Comparison of ENCODE assay signal across 16 mouse cellular contexts in the genomic region with DNA sequence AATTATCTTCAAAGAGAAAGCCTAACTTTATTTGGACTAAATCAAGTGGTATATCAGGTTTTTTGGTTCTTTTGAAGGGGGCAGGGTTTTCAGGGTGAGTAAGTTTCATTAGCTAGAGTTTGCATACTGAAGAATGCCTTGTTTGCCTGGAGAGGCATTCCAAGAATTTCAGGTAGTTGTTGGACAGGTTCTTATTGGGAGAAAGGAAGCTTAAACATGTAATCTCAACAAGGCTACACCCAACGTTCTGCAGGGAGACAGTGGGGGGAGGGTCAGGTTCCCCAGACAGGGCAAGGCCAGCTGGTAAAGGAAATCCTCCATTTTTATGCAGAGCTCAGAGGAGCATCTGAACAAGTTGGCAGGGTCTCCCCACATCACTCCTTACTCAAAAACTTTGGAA.
A peak's percentile ranks its signal among the peaks of the same experiment; 100 is the strongest.
DNase-seq lines count a peak whose midpoint lies in the region; ATAC-seq and TF ChIP-seq lines count a peak whose summit lies in the region.
"Had no signal": no experiment of that assay in that cellular context is flagged by ENCODE, and none has a peak within 500 bp of the region (broad histone marks: within the 10 kb centered on the region; RNA-seq: fewer than 3 reads in every experiment).

No protein-coding gene starts in this region.

- no peaks in the 10 kb centered on the region for H3K9me3 ChIP-seq in kidney, embryonic 16.5 days (ENCODE audit: low read length)
- no peaks in the 10 kb centered on the region for H3K9me3 ChIP-seq in lung, embryonic 16.5 days (ENCODE audit: control insufficient read depth, low read length)
- no peaks in the 10 kb centered on the region for H3K9me3 ChIP-seq in stomach, postnatal 0 days (ENCODE audit: control insufficient read depth, low read length)
- no peaks in the 10 kb centered on the region for H3K9me3 ChIP-seq in hindbrain, embryonic 16.5 days (ENCODE audit: control insufficient read depth, low read length)
- H3K9me3 ChIP-seq: embryonic facial prominence, embryonic 15.5 days; limb, embryonic 15.5 days; midbrain, embryonic 12.5 days; neural tube, embryonic 13.5 days had no signal

- no peak overlapping the region for H3K27ac ChIP-seq in kidney, embryonic 16.5 days (ENCODE audit: low read length)
- peak overlapping the region; percentile 66 for H3K27ac ChIP-seq in lung, embryonic 16.5 days (ENCODE audit: low read length)
- no peak overlapping the region for H3K27ac ChIP-seq in stomach, postnatal 0 days (replicated peaks)
- no peak overlapping the region for H3K27ac ChIP-seq in hindbrain, embryonic 16.5 days (ENCODE audit: low read depth, low read length)
- H3K27ac ChIP-seq: embryonic facial prominence, embryonic 15.5 days; limb, embryonic 15.5 days; macrophage; midbrain, embryonic 12.5 days; neural tube, embryonic 13.5 days had no signal

- DNase-seq in kidney, adult 9 months, result peak; percentile 16
- DNase-seq in kidney, postnatal 10 days, result peak; percentile 10
- DNase-seq in stomach, postnatal 0 days (ENCODE audit: low spot score), result peak; percentile 18
- DNase-seq in liver, result no peak
- no peak for DNase-seq in left cerebral cortex, postnatal 10 days (ENCODE audit: extremely low spot score in 1 of 2, low spot score in 2 of 2)
- DNase-seq: cerebellum, adult 9-10 months; right cerebral cortex, postnatal 14 days had no signal

- no peak for TF ChIP-seq CTCF in stomach, postnatal 0 days (IDR thresholded peaks at IDR 0.05; ENCODE audit: low read depth)

- H3K4me2 ChIP-seq in kidney, embryonic 16.5 days (replicated peaks; ENCODE audit: low read depth, low read length), result no peak overlapping the region
- no peak overlapping the region for H3K4me2 ChIP-seq in lung, embryonic 16.5 days (ENCODE audit: low read depth, low read length)
- no peak overlapping the region for H3K4me2 ChIP-seq in stomach, postnatal 0 days (replicated peaks; ENCODE audit: low read depth)
- no peak overlapping the region for H3K4me2 ChIP-seq in hindbrain, embryonic 16.5 days (ENCODE audit: low read length)
- H3K4me2 ChIP-seq: embryonic facial prominence, embryonic 15.5 days; limb, embryonic 15.5 days; midbrain, embryonic 12.5 days; neural tube, embryonic 13.5 days had no signal

- no peak for ATAC-seq in kidney, embryonic 16.5 days (ENCODE audit: low FRiP score, low TSS enrichment)
- peak; percentile 84 for ATAC-seq in lung, embryonic 16.5 days (ENCODE audit: low read depth)
- peak; percentile 42; the same call in 1 of the 2 replicates for ATAC-seq in stomach, postnatal 0 days (ENCODE audit: low FRiP score, low TSS enrichment)
- no peak for ATAC-seq in hindbrain, embryonic 16.5 days
- ATAC-seq: inflammation-experienced regulatory T-cells, adult 6 months had no signal

- H3K4me1 ChIP-seq in kidney, embryonic 16.5 days (ENCODE audit: insufficient read depth, low read length), result no peaks in the 10 kb centered on the region
- H3K4me1 ChIP-seq in lung, embryonic 16.5 days (replicated peaks; ENCODE audit: control insufficient read depth, insufficient read depth, low read length), result no peaks in the 10 kb centered on the region
- H3K4me1 ChIP-seq in stomach, postnatal 0 days (replicated peaks; ENCODE audit: control insufficient read depth, insufficient read depth), result no peaks in the 10 kb centered on the region
- no peaks in the 10 kb centered on the region for H3K4me1 ChIP-seq in hindbrain, embryonic 16.5 days (ENCODE audit: control insufficient read depth, insufficient read depth, low read depth, low read length)
- H3K4me1 ChIP-seq: embryonic facial prominence, embryonic 15.5 days; limb, embryonic 15.5 days; midbrain, embryonic 12.5 days; neural tube, embryonic 13.5 days had no signal

- WGBS in kidney, embryonic 16.5 days, result 17% methylated on average over 1 of the region's 1 CpGs
- 18% methylated on average over 1 of the region's 1 CpGs for WGBS in lung, embryonic 16.5 days
- WGBS in stomach, postnatal 0 days, result 11% methylated on average over 1 of the region's 1 CpGs
- WGBS in hindbrain, embryonic 16.5 days, result 26% methylated on average over 1 of the region's 1 CpGs

- no peaks in the 10 kb centered on the region; the same call in 1 of the 2 replicates for H3K27me3 ChIP-seq in kidney, embryonic 16.5 days (ENCODE audit: insufficient read depth, low read length)
- no peaks in the 10 kb centered on the region for H3K27me3 ChIP-seq in lung, embryonic 16.5 days (ENCODE audit: control insufficient read depth, insufficient read depth, low read depth, low read length)
- H3K27me3 ChIP-seq in stomach, postnatal 0 days (ENCODE audit: control insufficient read depth, insufficient read depth, low read length), result no peaks in the 10 kb centered on the region
- 0 out of 2 replicates have a peak, but pooled peaks cover 2% of the 10 kb centered on the region for H3K27me3 ChIP-seq in hindbrain, embryonic 16.5 days (replicated peaks; ENCODE audit: control insufficient read depth, insufficient read depth, low read length)
- H3K27me3 ChIP-seq: embryonic facial prominence, embryonic 15.5 days; limb, embryonic 15.5 days; neural tube, embryonic 13.5 days had no signal

- no peak overlapping the region for H3K9ac ChIP-seq in kidney, embryonic 16.5 days (replicated peaks; ENCODE audit: low read length)
- no peak overlapping the region for H3K9ac ChIP-seq in lung, embryonic 16.5 days (ENCODE audit: low read length)
- H3K9ac ChIP-seq in stomach, postnatal 0 days (ENCODE audit: low read length), result no peak overlapping the region
- no peak overlapping the region for H3K9ac ChIP-seq in hindbrain, embryonic 16.5 days (ENCODE audit: low read depth, low read length)
- H3K9ac ChIP-seq: embryonic facial prominence, embryonic 15.5 days; limb, embryonic 15.5 days; midbrain, embryonic 12.5 days; neural tube, embryonic 13.5 days had no signal

- peak; percentile 37 for TF ChIP-seq EP300 in stomach, postnatal 0 days (optimal IDR thresholded peaks at IDR 0.05)

- intact Hi-C loops in left cerebral cortex, postnatal 10 days (cut with DNase I), result no loop called here

- H3K4me3 ChIP-seq in kidney, embryonic 16.5 days (ENCODE audit: low read length), result no peak overlapping the region
- no peak overlapping the region for H3K4me3 ChIP-seq in lung, embryonic 16.5 days (ENCODE audit: low read length)
- H3K4me3 ChIP-seq in stomach, postnatal 0 days (ENCODE audit: low read depth, low read length), result no peak overlapping the region
- no peak overlapping the region for H3K4me3 ChIP-seq in hindbrain, embryonic 16.5 days (ENCODE audit: low read length)
- H3K4me3 ChIP-seq: embryonic facial prominence, embryonic 15.5 days; limb, embryonic 15.5 days; midbrain, embryonic 12.5 days; neural tube, embryonic 13.5 days had no signal

- H3K36me3 ChIP-seq in kidney, embryonic 16.5 days (ENCODE audit: insufficient read depth, low read length), result no peaks in the 10 kb centered on the region
- H3K36me3 ChIP-seq in lung, embryonic 16.5 days (ENCODE audit: control insufficient read depth, insufficient read depth, low read length), result no peaks in the 10 kb centered on the region
- no peaks in the 10 kb centered on the region for H3K36me3 ChIP-seq in stomach, postnatal 0 days (ENCODE audit: control insufficient read depth, insufficient read depth, low read length)
- H3K36me3 ChIP-seq in hindbrain, embryonic 16.5 days (ENCODE audit: control insufficient read depth, insufficient read depth, low read length), result no peaks in the 10 kb centered on the region
- H3K36me3 ChIP-seq: embryonic facial prominence, embryonic 15.5 days; limb, embryonic 15.5 days; midbrain, embryonic 12.5 days; neural tube, embryonic 13.5 days had no signal

Comparison
In these comparisons a context has a peak if more than half of its experiments do, and no peak if none do; other contexts are left out.
1. DNase-seq: peak in kidney, adult 9 months (single experiment), kidney, postnatal 10 days (single experiment) and stomach, postnatal 0 days (single experiment); none in liver (single experiment) and left cerebral cortex, postnatal 10 days (0 of 2).
2. ATAC-seq: peak in lung, embryonic 16.5 days (single experiment) and stomach, postnatal 0 days (single experiment); none in kidney, embryonic 16.5 days (single experiment) and hindbrain, embryonic 16.5 days (single experiment).